Mouse (Mus musculus) MEL (cell line): Measurements from ENCODE around the gene Hibadh. TPM values are rescaled to one million over a fixed set of nuclear protein-coding genes. Genes with fewer than 3 reads are reported as not detected.

ENCODE experiments used
- DNase-seq: peaks from one replicate; pipeline ENCODE4 v3.0.0; 2011; ENCODE audit warnings: low read depth, low spot score
- H3K27ac ChIP-seq: 2 replicates; pipeline ENCODE4 v1.5.1; 2012; ENCODE audit warnings: low read depth, mild to moderate bottlenecking, control low read depth, low read length, moderate library complexity; ENCODE audit not compliant: control insufficient read depth
- H3K27me3 ChIP-seq, 2 experiments: fragments of 150-350 bp in 1 of 2; sonication (generic) in 1 of 2; 2 replicates each; pipeline ENCODE4 v1.6.1; 2012; ENCODE audit warnings: low read length in 2 of 2, mild to moderate bottlenecking in 2 of 2, improper control_type of control experiment in 1 of 2, moderate library complexity in 1 of 2; ENCODE audit not compliant: insufficient read depth in 2 of 2, control insufficient read depth in 1 of 2
- H3K36me3 ChIP-seq, 2 experiments: 2 replicates each; pipeline ENCODE4 v1.6.1; 2012 to 2014; ENCODE audit warnings: low read length in 2 of 2, improper control_type of control experiment in 1 of 2, inconsistent platforms in 1 of 2, mild to moderate bottlenecking in 1 of 2; ENCODE audit not compliant: insufficient read depth in 2 of 2, control insufficient read depth in 1 of 2
- H3K4me1 ChIP-seq, 2 experiments: fragments of 150-350 bp in 1 of 2; sonication (generic) in 1 of 2; 2 replicates each; pipeline ENCODE4 v1.6.1; 2012; ENCODE audit warnings: low read length in 2 of 2, improper control_type of control experiment in 1 of 2, mild to moderate bottlenecking in 1 of 2; ENCODE audit not compliant: insufficient read depth in 2 of 2, control insufficient read depth in 1 of 2
- H3K4me3 ChIP-seq, 2 experiments: fragments of 150-350 bp in 1 of 2; sonication (generic) in 1 of 2; 2 replicates each; pipeline ENCODE4 v1.5.1; 2012; ENCODE audit warnings: low read depth in 2 of 2, low read length in 2 of 2, mild to moderate bottlenecking in 2 of 2, moderate library complexity in 2 of 2, control low read depth in 1 of 2, improper control_type of control experiment in 1 of 2; ENCODE audit not compliant: control insufficient read depth in 1 of 2, insufficient read depth in 1 of 2
- H3K79me2 ChIP-seq: 2 replicates; pipeline ENCODE4 v1.6.1; 2012; ENCODE audit warnings: mild to moderate bottlenecking, low read length, moderate library complexity; ENCODE audit not compliant: control insufficient read depth, poor library complexity, insufficient read depth
- H3K9ac ChIP-seq: 2 replicates; pipeline ENCODE4 v1.6.1; 2012; ENCODE audit warnings: low read depth, mild to moderate bottlenecking, control low read depth, low read length, moderate library complexity; ENCODE audit not compliant: control insufficient read depth, poor library complexity, severe bottlenecking
- H3K9me3 ChIP-seq: fragments of 150-350 bp; sonication (generic); replicated peaks from 2 replicates; pipeline ENCODE4 v1.6.1; 2012; ENCODE audit warnings: mild to moderate bottlenecking, low read length, improper control_type of control experiment, moderate library complexity; ENCODE audit not compliant: insufficient read depth
- ELF1 ChIP-seq: IDR thresholded peaks from 2 replicates; pipeline ENCODE4 v1.6.1; 2014; ENCODE audit warnings: low read depth, mild to moderate bottlenecking, inconsistent platforms, low read length, improper control_type of control experiment, moderate library complexity
- EP300 ChIP-seq, 2 experiments: IDR thresholded peaks; 2 replicates each; pipeline ENCODE4 v1.6.1; 2011; ENCODE audit warnings: improper control_type of control experiment in 2 of 2, low read length in 2 of 2, low read depth in 1 of 2, mild to moderate bottlenecking in 1 of 2
- HCFC1 ChIP-seq: IDR thresholded peaks from 2 replicates; pipeline ENCODE4 v1.6.1; 2012; ENCODE audit warnings: low read depth, mild to moderate bottlenecking, inconsistent platforms, low read length, improper control_type of control experiment, moderate library complexity
- MAFK ChIP-seq: IDR thresholded peaks from 2 replicates; pipeline ENCODE4 v1.6.1; 2011; ENCODE audit warnings: low read depth, mild to moderate bottlenecking, low read length, improper control_type of control experiment, borderline replicate concordance
- MEF2A ChIP-seq: IDR thresholded peaks from 2 replicates; pipeline ENCODE4 v1.6.1; 2014; ENCODE audit warnings: low read depth, mild to moderate bottlenecking, inconsistent platforms, low read length, improper control_type of control experiment; ENCODE audit not compliant: poor library complexity, insufficient replicate concordance, severe bottlenecking; ENCODE audit errors: extremely low read depth
- POLR2AphosphoS2 ChIP-seq: IDR thresholded peaks from 2 replicates; pipeline ENCODE4 v1.6.1; 2011; ENCODE audit warnings: low read length, improper control_type of control experiment
- SIN3A ChIP-seq: IDR thresholded peaks from 2 replicates; pipeline ENCODE4 v1.6.1; 2012; ENCODE audit warnings: low read length, improper control_type of control experiment, inconsistent platforms
- SMC3 ChIP-seq: IDR thresholded peaks from 2 replicates; pipeline ENCODE4 v1.6.1; 2011; ENCODE audit warnings: low read depth, low read length, improper control_type of control experiment
- USF2 ChIP-seq, 2 experiments: IDR thresholded peaks; 2 replicates each; pipeline ENCODE4 v1.6.1; 2011 to 2012; ENCODE audit warnings: improper control_type of control experiment in 2 of 2, low read length in 2 of 2, borderline replicate concordance in 1 of 2, inconsistent platforms in 1 of 2, low read depth in 1 of 2, mild to moderate bottlenecking in 1 of 2; ENCODE audit not compliant: insufficient read depth in 1 of 2
- ZMIZ1 ChIP-seq: IDR thresholded peaks from 2 replicates; pipeline ENCODE4 v1.6.1; 2012; ENCODE audit warnings: low read depth, mild to moderate bottlenecking, inconsistent platforms, low read length, improper control_type of control experiment, moderate library complexity
- ZNF384 ChIP-seq: IDR thresholded peaks from 2 replicates; pipeline ENCODE4 v1.6.1; 2012; ENCODE audit warnings: low read depth, mild to moderate bottlenecking, inconsistent platforms, low read length, improper control_type of control experiment
- polyA plus RNA-seq, 2 experiments: library from polyadenylated mRNA; stranded (reverse) in 1 of 2; unstranded in 1 of 2; fragments of >175 nt in 1 of 2; fragments of >200 nt in 1 of 2; gene quantifications; 2 replicates each; pipeline versions ENCODE4 v1.2.1 to v1.2.4; 2012; ENCODE audit warnings: low replicate concordance in 2 of 2, low read depth in 1 of 2; ENCODE audit not compliant: insufficient read length in 2 of 2, insufficient read depth in 1 of 2, missing spikeins in 1 of 2
- total RNA-seq: library from RNA; depleted of rRNA; stranded (reverse); fragments of 300-350 nt; gene quantifications from 2 replicates; pipeline ENCODE4 v1.2.3, GENCODE M21; 2012; rRNA removed

The Hibadh gene
- total and polyA plus RNA-seq, 3 experiments: 31.2 to 39.3 TPM; not detected in 1

DNA sequence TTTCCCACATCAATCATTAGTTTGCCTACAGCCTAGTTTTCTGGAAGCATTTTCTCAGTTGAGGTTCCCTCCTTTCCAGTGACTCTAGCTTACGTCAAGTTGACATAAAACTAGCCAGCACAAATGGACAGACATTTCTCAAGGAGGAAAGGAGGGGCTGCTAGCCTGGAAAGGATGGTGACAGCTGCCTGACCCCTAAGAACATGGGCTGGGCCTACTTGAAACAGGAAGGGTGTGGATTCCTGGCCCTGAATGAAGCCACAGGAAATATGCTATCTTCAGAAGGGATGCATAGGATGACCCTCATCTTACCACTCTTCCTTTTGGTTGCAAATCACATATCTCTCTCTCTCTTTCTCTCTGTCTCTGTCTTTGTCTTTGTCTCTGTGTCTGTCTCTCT, 138.7 kb downstream of the Hibadh start:
- H3K4me1 ChIP-seq: no peaks in the 10 kb centered on the region
- H3K9me3 ChIP-seq: no peaks in the 10 kb centered on the region
- no peak overlapping the region for H3K27ac ChIP-seq
- H3K4me3 ChIP-seq: no peak overlapping the region
- no peak overlapping the region for H3K9ac ChIP-seq
- H3K27me3 ChIP-seq: no peaks in the 10 kb centered on the region; a peak in 1 of 4 replicates
- TF ChIP-seq HCFC1 (no peak), EP300 (IDR thresholded peaks at IDR 0.05; ENCODE audit: low read depth in 1 of 2, low read length in 2 of 2) (no peak), ZNF384 (no peak), ELF1 (no peak), SMC3 (no peak), MEF2A (no peak), ZMIZ1 (no peak), POLR2AphosphoS2 (no peak), SIN3A (no peak), USF2 (IDR thresholded peaks at IDR 0.05; ENCODE audit: borderline replicate concordance in 1 of 2, insufficient read depth in 1 of 2, low read depth in 1 of 2, low read length in 2 of 2) (no peak), MAFK (no peak)
- no peaks in the 10 kb centered on the region for H3K79me2 ChIP-seq
- no peak for DNase-seq
- H3K36me3 ChIP-seq: no peaks in the 10 kb centered on the region

Other genes starting within 250 kb of the Hibadh start
- 39.8 and 46.0 TPM in 2 replicates for gene Tax1bp1, start 73.3 kb upstream of the Hibadh start, total RNA-seq
- 10 to 100 TPM in 1 of 2 experiments, not detected in 1; 45.6 TPM for gene Tax1bp1, start 73.3 kb upstream of the Hibadh start, polyA plus RNA-seq